Mouse (Mus musculus) fat pad, adult 2 months (tissue): ENCODE measurements at regions not wholly inside any gene's neighbourhood (a gene's known extent, or its start where the extent isn't known, plus 50 kb on each side); places are given as distances from the start of the nearest gene placed in this dataset.

Experiments
- DNase-seq: peaks from one replicate; pipeline ENCODE4 v3.0.0-alpha.2; 2011; ENCODE audit warnings: low read depth, low spot score; ENCODE audit errors: extremely low read depth

GRCm38 (mm10) chr3:41307400-41308028, 224.7 kb upstream of the Pgrmc2 start:
- no peak for DNase-seq

- DNase-seq = no peak
Observed at GRCm38 (mm10) chr3:41302805-41303204, 220.0 kb upstream of the Pgrmc2 start.

GRCm38 (mm10) chr3:41298776-41299175, 215.9 kb upstream of the Pgrmc2 start:
- no peak for DNase-seq

- no peak for DNase-seq
Observed at GRCm38 (mm10) chr3:41296152-41296809, 213.4 kb upstream of the Pgrmc2 start.

- no peak for DNase-seq
Observed at GRCm38 (mm10) chr3:41295150-41295549, 212.3 kb upstream of the Pgrmc2 start.

GRCm38 (mm10) chr3:41290535-41291307, 207.9 kb upstream of the Pgrmc2 start:
- no peak for DNase-seq

GRCm38 (mm10) chr3:41288735-41289134, 205.9 kb upstream of the Pgrmc2 start:
- no peak for DNase-seq

GRCm38 (mm10) chr3:41288066-41288465, 205.2 kb upstream of the Pgrmc2 start:
- no peak for DNase-seq

GRCm38 (mm10) chr3:41285336-41285735, 202.5 kb upstream of the Pgrmc2 start:
- DNase-seq = no peak

- DNase-seq = no peak
Observed at GRCm38 (mm10) chr3:41284897-41285296, 202.1 kb upstream of the Pgrmc2 start.

- no peak for DNase-seq
Observed at GRCm38 (mm10) chr3:41282431-41283037, 199.7 kb upstream of the Pgrmc2 start.

- DNase-seq = no peak
Observed at GRCm38 (mm10) chr3:41276096-41276495, 193.2 kb upstream of the Pgrmc2 start.

GRCm38 (mm10) chr3:41268516-41268915, 185.7 kb upstream of the Pgrmc2 start:
- no peak for DNase-seq

- DNase-seq = no peak
Observed at GRCm38 (mm10) chr3:41266216-41266615, 183.4 kb upstream of the Pgrmc2 start.

- DNase-seq = no peak
Observed at GRCm38 (mm10) chr3:41265399-41265798, 182.6 kb upstream of the Pgrmc2 start.

- DNase-seq = no peak
Observed at GRCm38 (mm10) chr3:41258291-41258690, 175.4 kb upstream of the Pgrmc2 start.

GRCm38 (mm10) chr3:41244960-41245359, 162.1 kb upstream of the Pgrmc2 start:
- no peak for DNase-seq

GRCm38 (mm10) chr3:41241856-41242552, 159.2 kb upstream of the Pgrmc2 start:
- no peak for DNase-seq

GRCm38 (mm10) chr3:41239801-41240200, 157.0 kb upstream of the Pgrmc2 start:
- no peak for DNase-seq

GRCm38 (mm10) chr3:41239246-41239645, 156.4 kb upstream of the Pgrmc2 start:
- DNase-seq = no peak

GRCm38 (mm10) chr3:41238046-41238445, 155.2 kb upstream of the Pgrmc2 start:
- DNase-seq = no peak
